Mouse (Mus musculus): ENCODE results near the gene Thap3.

GRCm38 (mm10) chr4:152013036-152013813 is 24.4 kb upstream of the Thap3 start:
- TF ChIP-seq CTCF (IDR thresholded peaks at IDR 0.05; ENCODE audit: extremely low read depth, insufficient read depth, low read length) (no peak), POLR2A (IDR thresholded peaks at IDR 0.05; ENCODE audit: extremely low read depth, insufficient read depth, low read length) (no peak)

Data from cortical plate, adult 2 months (tissue).